Mouse (Mus musculus): Measurements from ENCODE around the gene Lexm. TPM values are rescaled to one million over a fixed set of nuclear protein-coding genes. Genes with fewer than 3 reads are reported as not detected.

Lexm gene
- polyA plus RNA-seq, 1 experiment = 0.08 TPM

DNA sequence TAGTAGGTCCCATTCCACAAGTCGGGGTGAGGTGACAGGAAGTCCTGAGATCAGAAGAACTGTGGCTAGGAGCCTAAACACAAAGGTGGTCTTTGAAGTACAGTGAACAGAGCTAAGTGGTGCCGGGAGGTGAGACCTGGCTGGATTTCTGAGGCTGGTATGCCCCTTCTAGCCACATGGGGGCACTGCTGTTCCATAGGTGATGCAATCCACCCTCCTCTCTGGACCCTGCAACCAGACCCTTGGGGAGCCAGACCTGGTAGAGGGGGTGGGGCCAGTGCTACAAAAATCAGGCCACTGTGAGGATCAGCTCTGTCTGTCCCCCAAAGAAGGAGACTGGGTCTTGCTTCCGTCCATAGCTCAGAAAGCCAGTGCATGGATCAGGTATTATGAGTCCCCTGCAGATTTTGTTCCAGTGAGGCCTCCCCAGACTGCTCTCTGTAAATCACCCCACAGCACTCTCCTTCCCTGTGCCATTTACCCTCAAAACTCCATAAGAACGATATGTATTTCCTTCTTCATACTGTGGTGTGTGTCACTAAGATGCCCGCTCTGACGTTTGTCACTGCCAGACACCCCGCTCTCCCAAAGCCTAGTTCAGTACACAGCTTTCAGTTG lies 2.8 kb downstream of the Lexm start:
- peaks cover 3% of the 10 kb centered on the region; the same call in 1 of the 2 replicates for H3K4me1 ChIP-seq (ENCODE audit: control insufficient read depth, insufficient read depth, low read length)
- TF ChIP-seq POLR2A (IDR thresholded peaks at IDR 0.05; ENCODE audit: extremely low read depth, insufficient read depth, low read length) = no peak
- peak; percentile 93 for TF ChIP-seq CTCF (IDR thresholded peaks at IDR 0.05; ENCODE audit: extremely low read depth, insufficient read depth, low read length)
- H3K27ac ChIP-seq (ENCODE audit: insufficient read depth, low read length) = no peak overlapping the region
- no peak overlapping the region for H3K4me3 ChIP-seq (ENCODE audit: insufficient read depth, low read length)

DNA sequence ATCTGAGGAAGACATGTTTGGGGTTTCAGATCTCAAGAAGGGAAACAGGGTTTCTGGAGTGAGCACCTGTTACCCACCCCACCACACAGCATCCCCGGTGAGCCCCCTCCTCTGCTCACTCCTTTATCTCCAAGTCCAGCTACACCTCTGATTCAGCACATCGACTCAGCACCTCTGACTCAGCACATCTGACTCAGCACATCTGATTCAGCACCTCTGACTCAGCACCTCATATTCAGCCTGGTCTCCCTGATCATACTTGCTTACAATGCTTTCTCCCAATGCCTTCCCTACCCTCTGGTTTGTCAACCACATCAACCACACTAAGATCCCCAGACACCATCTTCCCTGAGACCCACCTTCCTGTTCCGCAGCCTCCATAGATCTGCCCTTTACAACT lies 3.5 kb downstream of the Lexm start:
- no peak overlapping the region for H3K27ac ChIP-seq (ENCODE audit: insufficient read depth, low read length)
- peaks cover 3% of the 10 kb centered on the region; the same call in 1 of the 2 replicates for H3K4me1 ChIP-seq (ENCODE audit: control insufficient read depth, insufficient read depth, low read length)
- TF ChIP-seq POLR2A (IDR thresholded peaks at IDR 0.05; ENCODE audit: extremely low read depth, insufficient read depth, low read length) (no peak), CTCF (IDR thresholded peaks at IDR 0.05; ENCODE audit: extremely low read depth, insufficient read depth, low read length) (no peak)
- no peak overlapping the region for H3K4me3 ChIP-seq (ENCODE audit: insufficient read depth, low read length)

- TF ChIP-seq POLR2A (IDR thresholded peaks at IDR 0.05; ENCODE audit: extremely low read depth, insufficient read depth, low read length) (no peak), CTCF (IDR thresholded peaks at IDR 0.05; ENCODE audit: extremely low read depth, insufficient read depth, low read length) (no peak)
- H3K4me3 ChIP-seq (ENCODE audit: insufficient read depth, low read length) = no peak overlapping the region
Observed at GRCm38 (mm10) chr4:106613105-106613504, 3.9 kb downstream of the Lexm start.

GRCm38 (mm10) chr4:106607905-106608304 lies 9.1 kb downstream of the Lexm start:
- Histone ChIP-seq H3K4me1 (ENCODE audit: control insufficient read depth, insufficient read depth, low read length) (no peaks in the 10 kb centered on the region), H3K4me3 (ENCODE audit: insufficient read depth, low read length) (no peak overlapping the region), H3K27ac (ENCODE audit: insufficient read depth, low read length) (no peak overlapping the region)
- TF ChIP-seq POLR2A (IDR thresholded peaks at IDR 0.05; ENCODE audit: extremely low read depth, insufficient read depth, low read length) = no peak
- no peak for TF ChIP-seq CTCF (IDR thresholded peaks at IDR 0.05; ENCODE audit: extremely low read depth, insufficient read depth, low read length)

More at GRCm38 (mm10) chr4:106613105-106613504, 3.9 kb downstream of the Lexm start:
- H3K4me1 ChIP-seq (ENCODE audit: control insufficient read depth, insufficient read depth, low read length) = peaks cover 3% of the 10 kb centered on the region; the same call in 1 of the 2 replicates
- H3K27ac ChIP-seq (ENCODE audit: insufficient read depth, low read length) = no peak overlapping the region

- peak; percentile 58; the same call in 1 of the 2 replicates for TF ChIP-seq POLR2A (IDR thresholded peaks at IDR 0.05; ENCODE audit: extremely low read depth, insufficient read depth, low read length)
- TF ChIP-seq CTCF (IDR thresholded peaks at IDR 0.05; ENCODE audit: extremely low read depth, insufficient read depth, low read length) = no peak
- Histone ChIP-seq H3K4me3 (ENCODE audit: insufficient read depth, low read length) (peak overlapping the region; percentile 23), H3K4me1 (ENCODE audit: control insufficient read depth, insufficient read depth, low read length) (no peaks in the 10 kb centered on the region), H3K27ac (ENCODE audit: insufficient read depth, low read length) (no peak overlapping the region)
Observed at GRCm38 (mm10) chr4:106606639-106607554, 10.1 kb downstream of the Lexm start.

GRCm38 (mm10) chr4:106600770-106601169 lies 16.3 kb downstream of the Lexm start:
- Histone ChIP-seq H3K4me1 (ENCODE audit: control insufficient read depth, insufficient read depth, low read length) (no peaks in the 10 kb centered on the region), H3K27ac (ENCODE audit: insufficient read depth, low read length) (no peak overlapping the region), H3K4me3 (ENCODE audit: insufficient read depth, low read length) (no peak overlapping the region)
- TF ChIP-seq CTCF (IDR thresholded peaks at IDR 0.05; ENCODE audit: extremely low read depth, insufficient read depth, low read length) = no peak
- no peak for TF ChIP-seq POLR2A (IDR thresholded peaks at IDR 0.05; ENCODE audit: extremely low read depth, insufficient read depth, low read length)

DNA sequence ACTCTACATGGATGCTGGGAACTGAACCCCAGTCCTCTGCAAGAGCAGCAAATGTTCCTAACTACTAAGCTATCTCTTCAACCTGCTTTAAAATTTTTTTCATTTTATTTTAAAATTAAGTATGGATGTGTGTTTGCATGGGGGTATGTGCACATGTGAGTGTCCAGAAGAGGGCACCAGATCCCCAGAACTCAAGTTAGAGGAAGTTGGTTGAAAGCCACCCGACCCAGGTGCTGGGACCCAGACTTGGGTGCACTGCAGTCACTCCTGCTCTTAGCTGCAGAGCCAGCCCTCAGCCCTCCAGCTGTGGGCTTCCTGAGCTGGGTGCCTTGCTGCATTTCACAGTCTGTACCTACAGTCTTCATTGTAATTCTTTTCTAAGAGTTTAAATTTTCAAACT lies 17.6 kb downstream of the Lexm start:
- TF ChIP-seq CTCF (IDR thresholded peaks at IDR 0.05; ENCODE audit: extremely low read depth, insufficient read depth, low read length) (no peak), POLR2A (IDR thresholded peaks at IDR 0.05; ENCODE audit: extremely low read depth, insufficient read depth, low read length) (no peak)
- Histone ChIP-seq H3K27ac (ENCODE audit: insufficient read depth, low read length) (no peak overlapping the region), H3K4me3 (ENCODE audit: insufficient read depth, low read length) (no peak overlapping the region), H3K4me1 (ENCODE audit: control insufficient read depth, insufficient read depth, low read length) (no peaks in the 10 kb centered on the region)

DNA sequence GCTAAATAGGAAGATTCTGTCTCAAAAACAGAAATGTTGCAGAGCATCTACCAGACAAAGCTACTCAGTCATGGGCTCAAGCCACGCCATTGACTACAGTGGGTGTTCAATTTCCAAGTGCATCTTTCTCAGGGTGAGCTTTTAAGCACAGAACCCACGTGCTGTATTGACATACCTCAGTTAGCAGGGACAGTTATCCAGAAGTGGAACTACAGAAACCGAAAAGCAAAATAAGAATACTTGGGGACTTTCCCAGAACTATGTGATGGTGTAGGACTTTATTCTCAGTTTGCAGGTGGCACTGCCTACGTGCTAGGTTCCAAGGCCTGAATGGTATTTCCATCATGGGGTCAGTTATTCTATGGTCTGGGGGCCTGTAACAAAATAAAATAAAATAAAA lies 19.3 kb downstream of the Lexm start:
- Histone ChIP-seq H3K27ac (ENCODE audit: insufficient read depth, low read length) (no peak overlapping the region), H3K4me3 (ENCODE audit: insufficient read depth, low read length) (no peak overlapping the region), H3K4me1 (ENCODE audit: control insufficient read depth, insufficient read depth, low read length) (no peaks in the 10 kb centered on the region)
- TF ChIP-seq CTCF (IDR thresholded peaks at IDR 0.05; ENCODE audit: extremely low read depth, insufficient read depth, low read length) = no peak

GRCm38 (mm10) chr4:106597055-106597454 lies 20.0 kb downstream of the Lexm start:
- Histone ChIP-seq H3K27ac (ENCODE audit: insufficient read depth, low read length) (no peak overlapping the region), H3K4me1 (ENCODE audit: control insufficient read depth, insufficient read depth, low read length) (no peaks in the 10 kb centered on the region), H3K4me3 (ENCODE audit: insufficient read depth, low read length) (no peak overlapping the region)
- TF ChIP-seq POLR2A (IDR thresholded peaks at IDR 0.05; ENCODE audit: extremely low read depth, insufficient read depth, low read length) = no peak
- no peak for TF ChIP-seq CTCF (IDR thresholded peaks at IDR 0.05; ENCODE audit: extremely low read depth, insufficient read depth, low read length)

- Histone ChIP-seq H3K27ac (ENCODE audit: insufficient read depth, low read length) (no peak overlapping the region), H3K4me1 (ENCODE audit: control insufficient read depth, insufficient read depth, low read length) (no peaks in the 10 kb centered on the region)
Observed at GRCm38 (mm10) chr4:106596200-106596599, 20.8 kb downstream of the Lexm start.

More at GRCm38 (mm10) chr4:106596200-106596599, 20.8 kb downstream of the Lexm start:
- no peak overlapping the region for H3K4me3 ChIP-seq (ENCODE audit: insufficient read depth, low read length)
- TF ChIP-seq POLR2A (IDR thresholded peaks at IDR 0.05; ENCODE audit: extremely low read depth, insufficient read depth, low read length) = no peak
- TF ChIP-seq CTCF (IDR thresholded peaks at IDR 0.05; ENCODE audit: extremely low read depth, insufficient read depth, low read length) = 0 out of 2 replicates have a peak, but pooled peaks have one; percentile 1
